8 mouse cellular contexts compared by ENCODE assay signal in the genomic region with DNA sequence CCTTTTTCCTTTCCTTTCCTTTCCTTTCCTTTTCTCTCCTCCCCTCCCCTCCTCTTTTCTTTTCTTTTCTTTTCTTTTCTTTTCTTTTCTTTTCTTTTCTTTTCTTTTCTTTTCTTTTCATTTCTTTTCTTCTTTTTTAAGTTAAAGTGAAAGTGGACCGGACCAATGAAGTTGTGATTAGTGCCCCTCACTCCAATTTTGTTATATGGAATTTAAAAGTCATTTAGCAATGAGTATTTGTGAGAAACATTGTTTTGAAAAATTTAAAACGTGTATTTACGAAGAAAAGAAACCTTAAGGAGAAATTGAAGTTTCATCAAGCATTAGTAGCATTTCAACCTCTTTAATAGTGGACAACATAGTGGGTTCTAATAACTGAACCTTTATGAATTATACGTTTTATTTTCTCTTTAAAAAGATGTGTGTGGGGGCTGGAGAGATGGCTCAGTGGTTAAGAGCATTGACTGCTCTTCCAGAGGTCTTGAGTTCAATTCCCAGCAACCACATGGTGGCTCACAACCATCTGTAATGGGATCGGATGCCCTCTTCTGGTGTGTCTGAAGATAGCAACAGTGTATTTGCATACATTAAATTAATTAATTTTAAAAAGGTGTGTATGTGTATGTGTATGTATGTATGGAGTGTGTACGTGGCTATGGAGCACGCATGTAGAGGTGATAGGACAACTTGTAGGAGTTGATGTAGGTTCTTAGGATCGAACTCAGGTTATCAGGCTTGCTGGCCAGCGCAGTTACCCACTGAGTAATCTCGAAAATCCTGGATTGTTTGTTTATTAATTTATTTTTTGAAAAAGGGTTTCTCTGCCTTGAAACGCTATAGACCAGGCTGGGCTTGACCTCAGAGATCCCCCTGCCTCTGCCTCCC. TPM values are rescaled to one million over a fixed set of nuclear protein-coding genes. Genes with fewer than 3 reads are reported as not detected.
DNase-seq lines count a peak whose midpoint lies in the region; ATAC-seq and TF ChIP-seq lines count a peak whose summit lies in the region.

No protein-coding gene starts in this region.

- no peaks in the 10 kb centered on the region for H3K27me3 ChIP-seq in heart, embryonic 10.5 days (ENCODE audit: insufficient read depth, poor library complexity, severe bottlenecking)
- no peaks in the 10 kb centered on the region for H3K27me3 ChIP-seq in ES-Bruce4 (ENCODE audit: control insufficient read depth, insufficient read depth, low read length, poor library complexity, severe bottlenecking)
- H3K27me3 ChIP-seq in forebrain, postnatal 0 days (ENCODE audit: insufficient read depth, low read length), result no peaks in the 10 kb centered on the region
- H3K27me3 ChIP-seq in liver, postnatal 0 days (ENCODE audit: insufficient read depth, low read length), result no peaks in the 10 kb centered on the region

- no peak for TF ChIP-seq CTCF in ES-Bruce4 (IDR thresholded peaks at IDR 0.05; ENCODE audit: low read depth, low read length)
- no peak for TF ChIP-seq CTCF in forebrain, postnatal 0 days (IDR thresholded peaks at IDR 0.05; ENCODE audit: low read depth)
- TF ChIP-seq CTCF in liver, postnatal 0 days (IDR thresholded peaks at IDR 0.05; ENCODE audit: low read depth), result peak; percentile 17; the same call in 1 of the 2 replicates

- TF ChIP-seq POLR2A in ES-Bruce4 (IDR thresholded peaks at IDR 0.05; ENCODE audit: insufficient read depth, low read length), result no peak

- H3K4me1 ChIP-seq in heart, embryonic 10.5 days, result peaks cover 16% of the 10 kb centered on the region; the same call in 1 of the 2 replicates
- H3K4me1 ChIP-seq in ES-Bruce4 (ENCODE audit: control insufficient read depth, insufficient read depth, low read length), result peaks cover 2% of the 10 kb centered on the region
- H3K4me1 ChIP-seq in forebrain, postnatal 0 days (ENCODE audit: insufficient read depth), result peaks cover 4% of the 10 kb centered on the region; the same call in 1 of the 2 replicates
- H3K4me1 ChIP-seq in liver, postnatal 0 days (ENCODE audit: insufficient read depth), result peaks cover 14% of the 10 kb centered on the region

- DNase-seq in heart, embryonic 10.5 days (ENCODE audit: low spot score), result no peak
- DNase-seq in heart, adult 9 months (ENCODE audit: low spot score in 2 of 2), result no peak
- no peak for DNase-seq in forebrain, postnatal 0 days
- DNase-seq in liver, postnatal 0 days, result no peak
- no peak for DNase-seq in retina, postnatal 1 day
- no peak for DNase-seq in cerebellum, adult 11 months

- no peak for TF ChIP-seq EP300 in ES-Bruce4 (IDR thresholded peaks at IDR 0.05; ENCODE audit: insufficient read depth, low read depth, low read length)
- no peak for TF ChIP-seq EP300 in liver, postnatal 0 days (IDR thresholded peaks at IDR 0.05; ENCODE audit: low read depth)

- H3K36me3 ChIP-seq in heart, embryonic 10.5 days, result 0 out of 2 replicates have a peak, but pooled peaks cover 3% of the 10 kb centered on the region
- peaks cover 7% of the 10 kb centered on the region for H3K36me3 ChIP-seq in ES-Bruce4 (ENCODE audit: control insufficient read depth, insufficient read depth, low read length, poor library complexity, severe bottlenecking)
- H3K36me3 ChIP-seq in forebrain, postnatal 0 days (ENCODE audit: insufficient read depth), result no peaks in the 10 kb centered on the region
- no peaks in the 10 kb centered on the region for H3K36me3 ChIP-seq in liver, postnatal 0 days (replicated peaks; ENCODE audit: insufficient read depth, low read length)

- peak overlapping the region; percentile 93 for H3K9ac ChIP-seq in ES-Bruce4 (ENCODE audit: low read depth, poor library complexity, severe bottlenecking)
- 0 out of 2 replicates have a peak overlapping the region, but pooled peaks have one; percentile 97 for H3K9ac ChIP-seq in forebrain, postnatal 0 days
- H3K9ac ChIP-seq in liver, postnatal 0 days (replicated peaks), result peak overlapping the region; percentile 96

- peak overlapping the region; percentile 83 for H3K4me3 ChIP-seq in heart, embryonic 10.5 days
- peak overlapping the region; percentile 75 for H3K4me3 ChIP-seq in ES-Bruce4 (ENCODE audit: low read depth, low read length)
- H3K4me3 ChIP-seq in forebrain, postnatal 0 days (ENCODE audit: low read depth, low read length), result peak overlapping the region; percentile 96
- peak overlapping the region; percentile 87 for H3K4me3 ChIP-seq in liver, postnatal 0 days (ENCODE audit: low read depth, low read length)

- no peaks in the 10 kb centered on the region for H3K9me3 ChIP-seq in heart, embryonic 10.5 days
- H3K9me3 ChIP-seq in ES-Bruce4 (replicated peaks; ENCODE audit: control insufficient read depth, insufficient read depth, low read length, poor library complexity, severe bottlenecking), result no peaks in the 10 kb centered on the region
- no peaks in the 10 kb centered on the region for H3K9me3 ChIP-seq in forebrain, postnatal 0 days (ENCODE audit: low read length)
- no peaks in the 10 kb centered on the region for H3K9me3 ChIP-seq in liver, postnatal 0 days (ENCODE audit: low read length)

- peak overlapping the region; percentile 68 for H3K4me2 ChIP-seq in forebrain, postnatal 0 days (ENCODE audit: low read depth)
- peak overlapping the region; percentile 74 for H3K4me2 ChIP-seq in liver, postnatal 0 days (ENCODE audit: low read depth, low read length)

- no peak for ATAC-seq in forebrain, postnatal 0 days
- ATAC-seq in liver, postnatal 0 days, result no peak
- ATAC-seq in CD4-positive, CD25-positive, alpha-beta regulatory T cell, adult 4 months, result no peak

- 0 out of 2 replicates have a peak overlapping the region, but pooled peaks have one; percentile 97 for H3K27ac ChIP-seq in heart, embryonic 10.5 days
- H3K27ac ChIP-seq in ES-Bruce4 (ENCODE audit: insufficient read depth, low read length), result peak overlapping the region; percentile 68; the same call in 1 of the 2 replicates
- no peak overlapping the region for H3K27ac ChIP-seq in forebrain, postnatal 0 days (ENCODE audit: low read depth, low read length)
- H3K27ac ChIP-seq in liver, postnatal 0 days (ENCODE audit: low read depth), result peak overlapping the region; percentile 97

- WGBS in heart, embryonic 10.5 days, result 61% methylated on average over 11 of the region's 11 CpGs
- 68% methylated on average over 11 of the region's 11 CpGs for WGBS in forebrain, postnatal 0 days
- 52% methylated on average over 11 of the region's 11 CpGs for WGBS in liver, postnatal 0 days (ENCODE audit: insufficient replicate concordance)

RNA-seq across cellular contexts. Expression of a gene that starts 1.5 kb away (rescaled TPM):
- 16.8 and 22.1 TPM in 2 replicates for polyA plus RNA-seq in heart, embryonic 10.5 days (2016; fragmentation: Nextera tagmentation; extraction: Ambion mirVana)
- 60.7 and 60.9 TPM in 2 replicates for polyA plus RNA-seq in ES-Bruce4 (2011; ENCODE audit: insufficient read depth, insufficient read length, low read depth, missing spikeins)
- total RNA-seq in forebrain, postnatal 0 days (2014; rRNA removed), result 17.8 and 19.9 TPM in 2 replicates
- polyA plus RNA-seq in forebrain, postnatal 0 days (2015; fragmentation: Nextera tagmentation; extraction: Ambion mirVana), result 3.3 and 7.3 TPM in 2 replicates
- polyA plus RNA-seq in liver, postnatal 0 days (2015; fragmentation: Nextera tagmentation; extraction: Ambion mirVana), result 4.3 and 5.1 TPM in 2 replicates
- polyA plus RNA-seq in CD4-positive, CD25-positive, alpha-beta regulatory T cell, adult 4 months (2017; shearing (Covaris generic)), result 10 to 100 TPM; 55.6 to 64.8 TPM
